Mouse (Mus musculus) E14TG2a.4 (cell line): ENCODE data around the gene Bola1.
"Not testable (repeated sequence)": the region's sequence is repeated elsewhere in the genome, so short reads cannot be mapped to it uniquely, and the experiment has no call there.

Source experiments
- H3K27me3 ChIP-seq: 2 replicates; pipeline ENCODE4 v1.6.1; 2014; ENCODE audit warnings: low read length, control low read depth; ENCODE audit not compliant: insufficient read depth
- H3K36me3 ChIP-seq: 2 replicates; pipeline ENCODE4 v1.6.1; 2014; ENCODE audit warnings: low read length, control low read depth; ENCODE audit not compliant: insufficient read depth
- H3K4me1 ChIP-seq: replicated peaks from 2 replicates; pipeline ENCODE4 v1.6.1; 2014; ENCODE audit warnings: low read depth, low read length, control low read depth
- H3K4me3 ChIP-seq: replicated peaks from 2 replicates; pipeline ENCODE4 v1.5.1; 2014; ENCODE audit warnings: mild to moderate bottlenecking, low read length
- H3K9me3 ChIP-seq: 2 replicates; pipeline ENCODE4 v1.6.1; 2014; ENCODE audit warnings: low read length, control low read depth
- CTCF ChIP-seq: conservative IDR thresholded peaks from 2 replicates; pipeline ENCODE4 v1.5.1; 2014; ENCODE audit warnings: low read length
- NANOG ChIP-seq: IDR thresholded peaks from 2 replicates; pipeline ENCODE4 v1.6.1; 2014; ENCODE audit warnings: borderline replicate concordance, low read length, mixed read lengths
- POU5F1 ChIP-seq: IDR thresholded peaks from 2 replicates; pipeline ENCODE4 v1.6.1; 2014; ENCODE audit warnings: low read length, borderline replicate concordance

Bola1 gene

GRCm38 (mm10) chr3:96228828-96229227, 9.3 kb upstream of the Bola1 start:
- peaks cover 20% of the 10 kb centered on the region for H3K4me1 ChIP-seq
- H3K4me3 ChIP-seq: no peak overlapping the region
- no peaks in the 10 kb centered on the region; the same call in 1 of the 2 replicates for H3K27me3 ChIP-seq
- TF ChIP-seq NANOG: no peak
- no peak for TF ChIP-seq CTCF
- no peak for TF ChIP-seq POU5F1
- no peaks in the 10 kb centered on the region for H3K9me3 ChIP-seq
- H3K36me3 ChIP-seq: no peaks in the 10 kb centered on the region

GRCm38 (mm10) chr3:96226695-96227648, 7.5 kb upstream of the Bola1 start:
- no peaks in the 10 kb centered on the region for H3K36me3 ChIP-seq
- no peak overlapping the region for H3K4me3 ChIP-seq
- H3K9me3 ChIP-seq: no peaks in the 10 kb centered on the region
- H3K4me1 ChIP-seq: peaks cover 26% of the 10 kb centered on the region
- H3K27me3 ChIP-seq: peaks cover 7% of the 10 kb centered on the region; the same call in 1 of the 2 replicates
- TF ChIP-seq CTCF (no peak), NANOG (no peak), POU5F1 (no peak)

- Histone ChIP-seq H3K27me3 (peaks cover 12% of the 10 kb centered on the region; the same call in 1 of the 2 replicates), H3K4me1 (peaks cover 36% of the 10 kb centered on the region), H3K36me3 (no peaks in the 10 kb centered on the region), H3K4me3 (no peak overlapping the region), H3K9me3 (no peaks in the 10 kb centered on the region)
- TF ChIP-seq CTCF (no peak), POU5F1 (no peak), NANOG (no peak)
These were observed 5.9 kb upstream of the Bola1 start for GRCm38 (mm10) chr3:96225421-96225820.

- Histone ChIP-seq H3K36me3 (no peaks in the 10 kb centered on the region), H3K9me3 (no peaks in the 10 kb centered on the region), H3K27me3 (peaks cover 12% of the 10 kb centered on the region; the same call in 1 of the 2 replicates), H3K4me1 (peaks cover 50% of the 10 kb centered on the region), H3K4me3 (no peak overlapping the region)
- TF ChIP-seq NANOG: no peak
- no peak for TF ChIP-seq CTCF
- no peak for TF ChIP-seq POU5F1
These were observed 3.3 kb upstream of the Bola1 start for GRCm38 (mm10) chr3:96222774-96223173.

- Histone ChIP-seq H3K9me3 (no peaks in the 10 kb centered on the region), H3K4me1 (peaks cover 41% of the 10 kb centered on the region), H3K36me3 (no peaks in the 10 kb centered on the region), H3K27me3 (peaks cover 12% of the 10 kb centered on the region; the same call in 1 of the 2 replicates), H3K4me3 (peak overlapping the region; percentile 84)
- TF ChIP-seq CTCF (no peak), POU5F1 (no peak), NANOG (no peak)
These were observed 2.1 kb upstream of the Bola1 start for GRCm38 (mm10) chr3:96221640-96222038.

GRCm38 (mm10) chr3:96220765-96221639, 1.5 kb upstream of the Bola1 start, which contains the start of the genes Hist2h2ac and Hist2h2be:
Hist2h2ac (minus strand) TSS chr3:96220880.
Hist2h2be (plus strand) TSS chr3:96221119.
- Histone ChIP-seq H3K4me3 (peak within 1 kb of the TSS; percentile 84), H3K4me1 (peaks cover 43% of the 10 kb centered on the region), H3K36me3 (no peaks in the 10 kb centered on the region), H3K27me3 (peaks cover 12% of the 10 kb centered on the region; the same call in 1 of the 2 replicates), H3K9me3 (no peaks in the 10 kb centered on the region)
- TF ChIP-seq NANOG: no peak
- TF ChIP-seq POU5F1: no peak
- no peak for TF ChIP-seq CTCF

- not testable (repeated sequence) for H3K36me3 ChIP-seq, H3K9me3 ChIP-seq
- Histone ChIP-seq H3K27me3 (peaks cover 12% of the 10 kb centered on the region; the same call in 1 of the 2 replicates), H3K4me1 (peaks cover 37% of the 10 kb centered on the region), H3K4me3 (peak overlapping the region; percentile 84)
These were observed 739 bp upstream of the Bola1 start for GRCm38 (mm10) chr3:96220131-96220764.
